Mouse (Mus musculus) brain, embryonic 14.5 days (tissue): ENCODE data around the gene Arhgap27. TPM values are rescaled to one million over a fixed set of nuclear protein-coding genes. Genes with fewer than 3 reads are reported as not detected.
"Not testable (repeated sequence)": the region's sequence is repeated elsewhere in the genome, so short reads cannot be mapped to it uniquely, and the experiment has no call there.

Experiments
- DNase-seq: peaks from one replicate; pipeline ENCODE4 v3.0.0-alpha.2; 2011; ENCODE audit warnings: low read depth
- CTCF ChIP-seq: fragments of 200-500 bp; IDR thresholded peaks from 2 replicates; pipeline ENCODE4 v1.5.1; 2012; ENCODE audit warnings: inconsistent platforms, mild to moderate bottlenecking, moderate library complexity, borderline replicate concordance; ENCODE audit not compliant: insufficient read depth, insufficient read length; ENCODE audit errors: extremely low read depth
- POLR2A ChIP-seq: fragments of 200-500 bp; IDR thresholded peaks from 2 replicates; pipeline ENCODE4 v1.6.1; 2012; ENCODE audit warnings: mild to moderate bottlenecking, inconsistent platforms, borderline replicate concordance; ENCODE audit not compliant: poor library complexity, insufficient read depth, insufficient read length, severe bottlenecking; ENCODE audit errors: extremely low read depth
- polyA plus RNA-seq: library from polyadenylated mRNA; depleted of rRNA; stranded (reverse); fragments of >200 nt; gene quantifications from 2 replicates; pipeline ENCODE4 v1.2.3, GENCODE M21; 2012; rRNA removed

Gene Arhgap27
- polyA plus RNA-seq, 1 experiment = 7.0 TPM

DNA sequence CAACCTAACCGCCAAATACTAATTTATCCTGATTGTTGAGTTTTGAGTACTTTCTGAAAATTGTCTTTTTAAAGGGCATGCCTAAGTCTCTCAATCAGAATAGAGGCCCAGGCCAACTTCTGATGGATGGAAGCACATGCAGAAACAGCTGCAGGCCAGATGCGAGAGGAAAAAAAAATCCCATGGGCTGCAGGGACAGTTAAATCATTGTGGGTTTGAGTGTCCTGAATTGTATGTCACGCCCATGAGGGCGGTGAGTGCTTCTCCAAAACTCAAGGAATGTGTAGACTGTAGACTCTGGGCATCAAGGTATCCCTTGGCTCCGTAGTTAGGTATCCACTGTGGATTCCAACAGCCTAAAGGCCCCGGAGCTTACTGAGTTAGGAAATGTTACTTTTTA is 69.4 kb downstream of the Arhgap27 start:
- no peak for DNase-seq
- TF ChIP-seq POLR2A = no peak
- TF ChIP-seq CTCF = no peak

DNA sequence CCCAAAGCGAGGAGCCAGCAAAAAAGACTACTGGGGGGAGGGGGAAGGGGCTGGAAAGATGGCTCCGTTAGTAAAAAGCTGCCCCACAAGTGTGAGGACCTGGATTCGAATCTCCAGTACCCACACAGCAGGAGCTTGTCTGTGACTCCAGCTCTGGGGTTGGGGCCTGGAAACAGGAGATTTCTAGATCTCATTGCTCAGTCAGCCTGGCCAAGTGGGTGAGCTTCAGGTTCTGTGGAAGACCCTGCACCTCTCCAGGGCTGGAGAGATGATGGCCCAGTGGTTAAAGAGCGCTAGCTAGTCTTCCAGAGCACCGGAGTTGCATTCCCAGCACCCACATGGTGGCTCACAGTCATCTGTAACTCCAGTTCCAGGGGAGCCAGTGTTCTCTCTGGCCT is 70.6 kb downstream of the Arhgap27 start:
- no peak for DNase-seq
- TF ChIP-seq CTCF = no peak
- TF ChIP-seq POLR2A = no peak

- peak; percentile 66 for DNase-seq
- TF ChIP-seq POLR2A = no peak
- no peak for TF ChIP-seq CTCF
Measured at GRCm38 (mm10) chr11:103292152-103292889, 71.2 kb downstream of the Arhgap27 start.

DNA sequence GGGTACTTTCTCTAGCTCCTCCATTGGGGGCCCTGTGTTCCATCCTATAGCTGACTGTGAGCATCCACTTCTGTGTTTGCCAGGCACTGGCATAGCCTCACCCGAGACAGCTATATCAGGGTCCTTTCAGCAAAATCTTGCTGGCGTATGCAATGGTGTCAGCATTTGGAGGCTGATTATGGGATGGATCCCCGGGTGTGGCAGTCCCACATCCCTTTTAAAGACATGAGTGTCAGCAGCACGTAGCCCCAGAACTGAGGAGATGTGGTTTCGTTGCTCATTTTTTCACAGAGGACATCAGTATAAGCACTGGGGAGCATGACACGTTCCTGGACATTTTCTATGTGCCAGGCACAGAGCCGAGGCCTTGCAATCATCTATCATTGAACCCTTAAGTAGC is 72.7 kb downstream of the Arhgap27 start:
- DNase-seq = not testable (repeated sequence)

DNA sequence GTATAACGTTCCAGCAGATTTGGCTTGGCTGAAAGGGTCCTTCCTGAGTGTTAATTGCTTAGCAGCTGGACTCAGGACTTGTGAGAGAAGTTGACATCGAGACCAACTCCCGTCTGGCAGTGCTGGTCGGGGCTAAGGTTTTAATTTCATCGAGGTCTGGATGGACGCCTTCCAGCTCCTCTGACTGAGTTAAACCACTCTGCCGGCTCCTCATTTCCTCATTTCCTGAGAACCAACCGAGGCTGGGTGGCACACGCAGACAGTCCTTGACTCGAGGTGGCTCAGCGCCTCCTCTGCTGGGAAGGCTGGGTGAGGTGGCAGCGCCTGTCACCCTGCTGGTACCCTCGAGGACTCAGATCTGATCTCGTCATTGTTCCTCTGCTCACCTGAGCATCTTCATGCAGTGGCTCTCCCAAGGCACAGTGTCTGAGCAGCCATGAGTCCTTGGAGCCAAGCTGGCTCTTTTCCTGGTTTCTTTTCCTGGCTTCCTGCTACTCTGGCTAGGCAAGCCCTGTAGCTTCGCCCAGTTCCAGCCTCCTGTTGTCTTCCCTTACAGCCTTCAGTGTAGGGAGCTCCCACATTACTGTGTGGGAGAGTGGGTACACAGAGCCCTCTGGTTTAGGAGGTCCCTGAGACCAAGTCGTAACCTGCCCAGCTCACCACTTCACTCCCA is 75.1 kb downstream of the Arhgap27 start:
- DNase-seq = no peak
- no peak for TF ChIP-seq CTCF
- TF ChIP-seq POLR2A = no peak

DNA sequence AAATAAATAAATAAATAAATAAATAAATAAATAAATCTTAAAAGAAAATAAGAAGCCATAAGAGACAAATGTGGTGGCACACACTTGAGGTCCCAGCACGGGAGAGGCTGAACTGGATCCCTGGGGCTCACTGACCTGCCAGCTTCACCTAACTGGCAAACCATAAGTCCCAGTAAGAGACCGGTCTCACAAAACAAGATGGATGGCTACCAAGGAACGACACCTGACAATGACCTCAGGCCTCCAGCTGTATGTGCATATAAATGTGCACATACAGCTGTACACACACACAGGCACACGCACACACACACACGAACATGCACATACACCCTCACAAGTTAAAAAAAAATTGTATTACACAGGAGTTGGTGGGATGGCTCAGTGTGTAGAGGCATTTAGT is 76.6 kb downstream of the Arhgap27 start:
- TF ChIP-seq CTCF (no peak), POLR2A (no peak)
- DNase-seq = no peak

- TF ChIP-seq POLR2A (no peak), CTCF (no peak)
- no peak for DNase-seq
Measured at GRCm38 (mm10) chr11:103285951-103286350, 77.5 kb downstream of the Arhgap27 start.

- no peak for TF ChIP-seq CTCF
- TF ChIP-seq POLR2A = no peak
- no peak for DNase-seq
Measured at GRCm38 (mm10) chr11:103285276-103285675, 78.2 kb downstream of the Arhgap27 start.

DNA sequence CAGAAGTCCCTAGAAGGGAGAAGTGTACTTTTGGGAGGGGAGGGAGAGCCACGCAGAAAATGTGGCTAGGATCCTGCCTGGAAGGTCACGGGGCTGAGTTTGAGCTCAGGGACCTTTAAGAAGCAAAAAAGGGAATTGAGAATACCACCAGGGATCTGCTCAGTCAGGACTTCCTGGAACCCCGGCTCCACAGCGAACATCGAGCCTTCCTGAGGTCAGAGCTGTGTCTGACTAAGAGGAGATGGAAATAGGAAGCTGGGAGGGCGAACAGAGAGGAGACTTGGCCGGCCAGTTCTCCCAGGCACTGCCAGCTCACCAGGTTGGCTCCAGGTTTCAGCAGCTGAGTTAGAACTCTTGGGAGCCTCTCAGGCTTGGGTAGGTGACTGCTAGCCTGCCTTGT is 81.7 kb downstream of the Arhgap27 start:
- DNase-seq = no peak
- TF ChIP-seq POLR2A = no peak
- TF ChIP-seq CTCF = no peak

Other genes with a start within 250 kb of the Arhgap27 start
- 14.4 and 18.9 TPM in 2 replicates for gene Hexim1, start 247.5 kb downstream of the Arhgap27 start, polyA plus RNA-seq
- gene Hexim2, start 231.3 kb downstream of the Arhgap27 start, polyA plus RNA-seq = 12.5 and 18.7 TPM in 2 replicates
- 16.1 and 28.6 TPM in 2 replicates for gene Fmnl1, start 192.6 kb downstream of the Arhgap27 start, polyA plus RNA-seq
- gene 1700023F06Rik, start 155.1 kb downstream of the Arhgap27 start, polyA plus RNA-seq = 1.4 and 1.7 TPM in 2 replicates
- gene Spata32, start 145.3 kb downstream of the Arhgap27 start, polyA plus RNA-seq = 0.48 and 0.68 TPM in 2 replicates
- 4.6 and 6.3 TPM in 2 replicates for gene Map3k14, start 96.2 kb downstream of the Arhgap27 start, polyA plus RNA-seq
- gene Plekhm1, start 49.0 kb upstream of the Arhgap27 start, polyA plus RNA-seq = 16.9 and 17.4 TPM in 2 replicates
- not detected in 2 replicates for gene Lrrc37a, start 140.9 kb upstream of the Arhgap27 start, polyA plus RNA-seq